23 mouse cellular contexts compared by ENCODE assay signal in genomic region chr12:82762046-82762445, GRCm38 (mm10).
DNase-seq lines count a peak whose midpoint lies in the region; ATAC-seq and TF ChIP-seq lines count a peak whose summit lies in the region.
"Had no signal": no experiment of that assay in that cellular context is flagged by ENCODE, and none has a peak within 500 bp of the region (broad histone marks: within the 10 kb centered on the region; RNA-seq: fewer than 3 reads in every experiment).

No protein-coding gene starts in this region.

- peak; percentile 29; the same call in 1 of the 2 replicates for ATAC-seq in frontal cortex, adult (ENCODE audit: low TSS enrichment)
- no peak for ATAC-seq in midbrain, embryonic 11.5 days (ENCODE audit: low FRiP score)
- ATAC-seq in midbrain, postnatal 0 days (ENCODE audit: low FRiP score), result no peak
- ATAC-seq: activated CD4-positive, CD25-positive, alpha-beta regulatory T cell, adult 4 months; CD4-positive, CD25-positive, alpha-beta regulatory T cell, adult 4 months; Patski had no signal

- no peak for DNase-seq in frontal cortex, postnatal 10 days (ENCODE audit: low spot score in 2 of 2)
- peak; percentile 60 for DNase-seq in midbrain, embryonic 11.5 days (ENCODE audit: low spot score, missing footprints)
- DNase-seq in midbrain, postnatal 0 days (ENCODE audit: low spot score), result no peak
- peak; percentile 28 for DNase-seq in right cerebral cortex, adult 18-20 months
- no peak for DNase-seq in right cerebral cortex, postnatal 4 days
- peak; percentile 63 for DNase-seq in brain, adult 2 months (ENCODE audit: low read depth, low spot score)
- no peak for DNase-seq in thymus, postnatal 0 days (ENCODE audit: low spot score)
- DNase-seq: adrenal gland, adult 2 months; adrenal gland, adult 8-10 months; adrenal gland, postnatal 10 days; adrenal gland, postnatal 14 days; adrenal gland, postnatal 25 days; adrenal gland, postnatal 36 days; B cell, adult 2 months; cerebellum, adult 11 months; cerebellum, adult 11-12 months; cerebellum, adult 18-20 months had no signal

- no peaks in the 10 kb centered on the region for H3K4me1 ChIP-seq in midbrain, embryonic 11.5 days (ENCODE audit: control insufficient read depth, insufficient read depth, low read length)
- no peaks in the 10 kb centered on the region for H3K4me1 ChIP-seq in midbrain, postnatal 0 days (ENCODE audit: insufficient read depth, low read length)

- 93% methylated on average over 2 of the region's 2 CpGs for WGBS in midbrain, embryonic 11.5 days
- 81% methylated on average over 2 of the region's 2 CpGs for WGBS in midbrain, postnatal 0 days

- H3K36me3 ChIP-seq in midbrain, embryonic 11.5 days (ENCODE audit: control insufficient read depth, insufficient read depth, low read length), result no peaks in the 10 kb centered on the region
- H3K36me3 ChIP-seq in midbrain, postnatal 0 days (ENCODE audit: insufficient read depth, low read length), result no peaks in the 10 kb centered on the region
- H3K36me3 ChIP-seq: G1E had no signal

- H3K4me3 ChIP-seq in midbrain, embryonic 11.5 days (ENCODE audit: low read depth, low read length), result no peak overlapping the region
- no peak overlapping the region for H3K4me3 ChIP-seq in midbrain, postnatal 0 days (ENCODE audit: low read depth, low read length)

- no peak overlapping the region for H3K4me2 ChIP-seq in midbrain, embryonic 11.5 days
- no peak overlapping the region for H3K4me2 ChIP-seq in midbrain, postnatal 0 days (ENCODE audit: low read depth, low read length, poor library complexity, severe bottlenecking)

- H3K9me3 ChIP-seq in midbrain, embryonic 11.5 days (ENCODE audit: control insufficient read depth, low read length), result no peaks in the 10 kb centered on the region
- H3K9me3 ChIP-seq in midbrain, postnatal 0 days (ENCODE audit: low read length), result no peaks in the 10 kb centered on the region
- H3K9me3 ChIP-seq: G1E had no signal

- no peak overlapping the region for H3K9ac ChIP-seq in midbrain, embryonic 11.5 days (ENCODE audit: low read length)
- H3K9ac ChIP-seq in midbrain, postnatal 0 days (replicated peaks; ENCODE audit: low read length, poor library complexity, severe bottlenecking), result no peak overlapping the region

- no peak for TF ChIP-seq CTCF in midbrain, postnatal 0 days (IDR thresholded peaks at IDR 0.05)

- H3K27me3 ChIP-seq in midbrain, embryonic 11.5 days (ENCODE audit: control insufficient read depth, insufficient read depth, low read length), result no peaks in the 10 kb centered on the region
- no peaks in the 10 kb centered on the region for H3K27me3 ChIP-seq in midbrain, postnatal 0 days (ENCODE audit: insufficient read depth, low read length)
- H3K27me3 ChIP-seq: CH12.LX, Patski had no signal

- H3K27ac ChIP-seq in midbrain, embryonic 11.5 days (ENCODE audit: low read depth, low read length), result no peak overlapping the region
- no peak overlapping the region for H3K27ac ChIP-seq in midbrain, postnatal 0 days (ENCODE audit: low read depth, low read length)

Comparison
In these comparisons a context has a peak if more than half of its experiments do, and no peak if none do; other contexts are left out.
1. DNase-seq: peak in midbrain, embryonic 11.5 days (single experiment), right cerebral cortex, adult 18-20 months (single experiment) and brain, adult 2 months (single experiment); none in frontal cortex, postnatal 10 days (0 of 2), midbrain, postnatal 0 days (single experiment), right cerebral cortex, postnatal 4 days (single experiment) and thymus, postnatal 0 days (single experiment).